ENCODE assay signal across 12 mouse cellular contexts in genomic region chr19:29869526-29869925, GRCm38 (mm10). TPM values are rescaled to one million over a fixed set of nuclear protein-coding genes. Genes with fewer than 3 reads are reported as not detected.
"Had no signal": no experiment of that assay in that cellular context is flagged by ENCODE, and none has a peak within 500 bp of the region (broad histone marks: within the 10 kb centered on the region; RNA-seq: fewer than 3 reads in every experiment).

No protein-coding gene starts in this region.

- DNase-seq: lung, adult 18-20 months; lung, embryonic 14.5 days; lung, postnatal 10 days; lung, postnatal 4 days; midbrain, embryonic 14.5 days; right cerebral cortex, postnatal 14 days; thymus, adult 2 months; thymus, postnatal 25 days; thymus, postnatal 4 days had no signal

RNA-seq across cellular contexts. Expression of gene Il33, which starts 55.4 kb away (rescaled TPM):
- total RNA-seq: megakaryocyte, adult 5-6 weeks; megakaryocyte-erythroid progenitor cell, adult 5-6 weeks; neutrophil, adult 5-6 weeks had no signal
